Mouse (Mus musculus): ENCODE results near the gene Cdiptos. TPM values are rescaled to one million over a fixed set of nuclear protein-coding genes. Genes with fewer than 3 reads are reported as not detected.

Gene Cdiptos
- total and polyA plus RNA-seq, 3 experiments = 0.47 to 0.97 TPM; not detected in 1

DNA sequence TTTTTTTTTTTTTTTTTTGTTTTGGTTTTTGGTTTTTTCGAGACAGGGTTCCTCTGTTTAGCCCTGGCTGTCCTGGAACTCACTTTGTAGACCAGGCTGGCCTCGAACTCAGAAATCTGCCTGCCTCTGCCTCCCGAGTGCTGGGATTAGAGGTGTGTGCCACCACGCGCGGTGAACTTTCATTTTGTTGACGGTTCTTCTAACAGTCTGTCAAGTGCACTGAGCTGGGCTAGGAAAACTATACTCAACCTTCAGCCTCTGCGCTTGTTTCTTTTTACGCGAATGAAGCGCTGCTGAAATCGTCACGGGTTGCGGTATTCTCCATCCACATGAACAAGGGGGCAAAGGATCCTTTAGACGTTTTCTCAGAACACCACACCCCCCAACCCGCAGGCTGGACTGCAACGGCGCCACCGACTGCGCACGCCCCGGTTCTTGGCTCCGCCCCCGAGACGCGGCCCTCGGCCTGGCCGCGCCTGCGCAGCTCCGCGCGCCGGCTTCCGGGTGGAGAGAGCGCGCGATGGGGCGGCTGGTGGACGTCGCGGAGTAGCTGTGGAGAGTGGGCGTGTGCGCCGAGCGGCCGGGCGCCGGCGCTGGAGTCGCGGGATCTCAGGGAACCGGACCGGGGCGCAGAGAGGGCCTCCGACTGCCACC lies 47.4 kb downstream of the Cdiptos start, which contains the start of gene Kctd13:
TSS of gene Kctd13 (plus strand) at position 496 of the 654 bp plus-strand sequence.
- Histone ChIP-seq H3K9ac (ENCODE audit: insufficient read depth, low read depth) (peak within 1 kb of the TSS; percentile 94), H3K36me3 (replicated peaks in 1 of 2; ENCODE audit: control insufficient read depth in 1 of 2, insufficient read depth in 1 of 2, low read length in 1 of 2) (peaks cover 8 to 33% of the 10 kb centered on the region in 2 experiments), H3K9me3 (replicated peaks; ENCODE audit: low read length) (no peaks in the 10 kb centered on the region), H3K4me1 (ENCODE audit: control insufficient read depth in 1 of 2, insufficient read depth in 2 of 2) (peaks cover 10 to 34% of the 10 kb centered on the region in 2 experiments; a peak in 3 of 4 replicates), H3K27me3 (replicated peaks) (no peaks in the 10 kb centered on the region), H3K79me2 (replicated peaks; ENCODE audit: control insufficient read depth, extremely low read depth, insufficient read depth, poor library complexity, severe bottlenecking) (peaks cover 21% of the 10 kb centered on the region), H3K27ac (ENCODE audit: insufficient read depth, low read depth) (peak within 1 kb of the TSS; percentile 22; the same call in 1 of the 2 replicates), H3K4me3 (replicated peaks in 1 of 3; ENCODE audit: low read depth in 2 of 3, low read length in 2 of 3, poor library complexity in 1 of 3) (peak within 1 kb of the TSS; percentile 96 to 100 (median 98)), H3K4me2 (ENCODE audit: insufficient read depth, low read depth, poor library complexity, severe bottlenecking) (peak within 1 kb of the TSS; percentile 59)
- TF ChIP-seq HCFC1 (IDR thresholded peaks at IDR 0.05; ENCODE audit: low read depth, low read length) = peak; percentile 37; the same call in 1 of the 2 replicates
- TF ChIP-seq ZKSCAN1 (IDR thresholded peaks at IDR 0.05; ENCODE audit: borderline replicate concordance, low read depth, low read length) = no peak
- no peak for TF ChIP-seq MEF2A (IDR thresholded peaks at IDR 0.05; ENCODE audit: borderline replicate concordance, low read depth, low read length)
- no peak for TF ChIP-seq GABPA (IDR thresholded peaks at IDR 0.05; ENCODE audit: insufficient replicate concordance, low read depth, low read length)
- no peak for TF ChIP-seq CHD2 (IDR thresholded peaks at IDR 0.05; ENCODE audit: low read length)
- TF ChIP-seq ETS1 (conservative IDR thresholded peaks at IDR 0.05; ENCODE audit: low read depth, low read length) = no peak
- TF ChIP-seq EP300 (IDR thresholded peaks at IDR 0.05; ENCODE audit: low read length) = no peak
- TF ChIP-seq ZMIZ1 (IDR thresholded peaks at IDR 0.05; ENCODE audit: low read depth, low read length) = peak; percentile 78
- TF ChIP-seq BHLHE40 (IDR thresholded peaks at IDR 0.05; ENCODE audit: low read depth, low read length) = no peak
- peak; percentile 59; the same call in 1 of the 2 replicates for TF ChIP-seq POLR2AphosphoS2 (IDR thresholded peaks at IDR 0.05; ENCODE audit: low read depth, low read length)
- TF ChIP-seq ZC3H11A (IDR thresholded peaks at IDR 0.05; ENCODE audit: low read depth, low read length) = no peak
- TF ChIP-seq MAX (IDR thresholded peaks at IDR 0.05; ENCODE audit: low read length) = peak; percentile 60
- 0 out of 2 replicates have a peak, but pooled peaks have one; percentile 4 for TF ChIP-seq IRF4 (IDR thresholded peaks at IDR 0.05; ENCODE audit: low read depth, low read length)
- TF ChIP-seq NELFE (IDR thresholded peaks at IDR 0.05; ENCODE audit: low read depth, low read length) = peak; percentile 81
- no peak for TF ChIP-seq USF2 (conservative IDR thresholded peaks at IDR 0.05; ENCODE audit: low read depth, low read length)
- TF ChIP-seq RCOR1 (conservative IDR thresholded peaks at IDR 0.05; ENCODE audit: low read depth, low read length) = no peak
- TF ChIP-seq ZNF384 (IDR thresholded peaks at IDR 0.05; ENCODE audit: low read depth, low read length) = peak; percentile 58
- peak; percentile 85 for TF ChIP-seq TCF12 (IDR thresholded peaks at IDR 0.05; ENCODE audit: low read depth, low read length)
- TF ChIP-seq POLR2A (IDR thresholded peaks at IDR 0.05; ENCODE audit: low read depth, low read length) = peak; percentile 90
- no peak for TF ChIP-seq CHD1 (IDR thresholded peaks at IDR 0.05; ENCODE audit: low read depth, low read length)
- peak; percentile 97 for TF ChIP-seq ELF1 (IDR thresholded peaks at IDR 0.05; ENCODE audit: low read depth, low read length)
- TF ChIP-seq TBP (conservative IDR thresholded peaks at IDR 0.05; ENCODE audit: low read depth, low read length) = no peak
- TF ChIP-seq MAZ (IDR thresholded peaks at IDR 0.05; ENCODE audit: low read depth, low read length) = no peak
- TF ChIP-seq SMC3 (IDR thresholded peaks at IDR 0.05; ENCODE audit: low read depth, low read length) = no peak
- TF ChIP-seq MXI1 (IDR thresholded peaks at IDR 0.05; ENCODE audit: low read depth, low read length) = peak; percentile 59; the same call in 1 of the 2 replicates
- no peak for TF ChIP-seq CTCF (conservative IDR thresholded peaks at IDR 0.05 in 1 of 2, IDR thresholded peaks at IDR 0.05 in 1 of 2; ENCODE audit: low read depth in 2 of 2, low read length in 2 of 2)
- no peak for TF ChIP-seq JUN (IDR thresholded peaks at IDR 0.05; ENCODE audit: insufficient read depth, low read depth, low read length)
- no peak for TF ChIP-seq USF1 (IDR thresholded peaks at IDR 0.05; ENCODE audit: low read depth, low read length)
- no peak for TF ChIP-seq JUND (conservative IDR thresholded peaks at IDR 0.05; ENCODE audit: low read depth, low read length)
- no peak for TF ChIP-seq MAFK (IDR thresholded peaks at IDR 0.05; ENCODE audit: insufficient replicate concordance, low read length)
- no peak for TF ChIP-seq RAD21 (IDR thresholded peaks at IDR 0.05; ENCODE audit: low read depth, low read length)
- no peak for TF ChIP-seq UBTF (IDR thresholded peaks at IDR 0.05; ENCODE audit: low read depth, low read length)
- TF ChIP-seq E2F4 (IDR thresholded peaks at IDR 0.05; ENCODE audit: insufficient replicate concordance, low read depth, low read length) = no peak
- no peak for TF ChIP-seq MYC (IDR thresholded peaks at IDR 0.05; ENCODE audit: low read depth, low read length)
- TF ChIP-seq NRF1 (IDR thresholded peaks at IDR 0.05; ENCODE audit: low read depth, low read length) = peak; percentile 96
- no peak for TF ChIP-seq KAT2A (IDR thresholded peaks at IDR 0.05; ENCODE audit: insufficient replicate concordance, low read length)
- peak; percentile 92 for TF ChIP-seq SIN3A (IDR thresholded peaks at IDR 0.05; ENCODE audit: low read length)
- TF ChIP-seq PAX5 (IDR thresholded peaks at IDR 0.05; ENCODE audit: low read length) = no peak
- in situ Hi-C loops (cut with MboI; ENCODE audit: low pct_ligation_motif_present, low pct_unique_long_range_greater_than_20kb, low sequenced_read_pairs) (no loop called here), dilution Hi-C loops (cut with MboI; ENCODE audit: extremely low pct_ligation_motif_present, extremely low pct_unique_long_range_greater_than_20kb, low sequenced_read_pairs) (no loop called here)
- peak; percentile 86 for DNase-seq (ENCODE audit: extremely low read depth)
